Mouse (Mus musculus) central nervous system, embryonic 11.5 days (tissue): ENCODE data around the gene Gm4301. TPM values are rescaled to one million over a fixed set of nuclear protein-coding genes. Genes with fewer than 3 reads are reported as not detected.

Experiments
- polyA plus RNA-seq: library from polyadenylated mRNA; depleted of rRNA; stranded (reverse); fragments of >200 nt; gene quantifications from 2 replicates; pipeline ENCODE4 v1.2.3, GENCODE M21; 2012; rRNA removed

The Gm4301 gene
- not detected in 2 replicates for polyA plus RNA-seq

GRCm38 (mm10) chr10:100335376-100335775 lies at the start of gene Gm4301:
Gene Gm4301, plus strand, starts transcription at chr10:100335676.

GRCm38 (mm10) chr10:100340536-100340935 lies 5.1 kb downstream of the Gm4301 start, which contains the start of gene Gm4302:
Gene Gm4302, plus strand, starts transcription at chr10:100340836.

GRCm38 (mm10) chr10:100345672-100346071 lies 10.2 kb downstream of the Gm4301 start, which contains the start of gene Gm4303:
Gene Gm4303, plus strand, starts transcription at chr10:100345972.

GRCm38 (mm10) chr10:100350793-100351192 lies 15.3 kb downstream of the Gm4301 start, which contains the start of gene Gm4305:
Gene Gm4305, plus strand, starts transcription at chr10:100351093.

DNA sequence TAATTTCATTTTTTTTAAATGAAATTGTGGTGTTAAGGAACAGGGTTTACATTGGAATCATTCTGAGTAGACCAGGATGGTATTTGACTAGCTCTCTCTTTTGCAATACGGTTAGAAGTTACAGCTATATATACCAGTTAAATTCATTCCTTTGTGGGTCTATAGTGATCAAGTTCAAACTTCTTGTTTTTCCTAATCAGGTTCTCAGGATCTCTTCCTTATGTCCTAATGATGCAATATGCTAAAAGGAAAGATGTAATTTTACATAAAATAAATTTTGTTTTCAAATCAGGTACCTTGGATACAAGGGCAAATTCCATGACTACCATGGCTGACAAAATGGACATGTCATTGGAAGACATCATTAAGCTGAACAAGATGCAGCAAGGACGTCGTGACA lies 25.6 kb downstream of the Gm4301 start, which contains the start of gene Gm4307:
TSS of gene Gm4307 (plus strand) at position 301 of the 400 bp plus-strand sequence.

GRCm38 (mm10) chr10:100382460-100382859 lies 47.0 kb downstream of the Gm4301 start, which contains the start of gene Gm4312:
Gene Gm4312, minus strand, starts transcription at chr10:100382560.

Other genes with a start within 250 kb of the Gm4301 start
- not detected in 2 replicates for gene Gm4302, start 5.2 kb downstream of the Gm4301 start, polyA plus RNA-seq
- gene Gm4303, start 10.3 kb downstream of the Gm4301 start, polyA plus RNA-seq = not detected in 2 replicates
- gene Gm4305, start 15.4 kb downstream of the Gm4301 start, polyA plus RNA-seq = not detected in 2 replicates
- gene Gm4307, start 25.7 kb downstream of the Gm4301 start, polyA plus RNA-seq = not detected in 2 replicates
- gene Gm4312, start 46.9 kb downstream of the Gm4301 start, polyA plus RNA-seq = not detected in 2 replicates
- gene Tmtc3, start 151.7 kb downstream of the Gm4301 start, polyA plus RNA-seq = 9.5 and 16.4 TPM in 2 replicates
- 7.7 and 11.5 TPM in 2 replicates for gene Cep290, start 151.9 kb downstream of the Gm4301 start, polyA plus RNA-seq